Mouse (Mus musculus): Measurements from ENCODE around the gene Dvl2. TPM values are rescaled to one million over a fixed set of nuclear protein-coding genes. Genes with fewer than 3 reads are reported as not detected.

Gene Dvl2
- polyA plus RNA-seq, 1 experiment from 2014 or later, result 43.2 TPM

- Histone ChIP-seq H3K4me3 (replicated peaks) (no peak overlapping the region; the same call in 1 of the 2 replicates), H3K4me1 (peaks cover 61% of the 10 kb centered on the region), H3K9me3 (replicated peaks) (no peaks in the 10 kb centered on the region), H3K36me3 (peaks cover 36% of the 10 kb centered on the region), H3K27ac (no peak overlapping the region), H3K27me3 (no peaks in the 10 kb centered on the region), H3K9ac (no peak overlapping the region), H3K4me2 (no peak overlapping the region)
- ATAC-seq (replicated peaks; ENCODE audit: low FRiP score), result no peak
- WGBS, result 89% methylated on average over 27 of the region's 27 CpGs
Observed at GRCm38 (mm10) chr11:69998567-69999491, 1.6 kb upstream of the Dvl2 start.

- H3K4me3 ChIP-seq (replicated peaks), result peak overlapping the region; percentile 88; the same call in 1 of the 2 replicates
- H3K4me1 ChIP-seq, result peaks cover 60% of the 10 kb centered on the region
- WGBS, result 63% methylated on average over 8 of the region's 8 CpGs
- no peaks in the 10 kb centered on the region for H3K27me3 ChIP-seq
- H3K4me2 ChIP-seq, result peak overlapping the region; percentile 81; the same call in 1 of the 2 replicates
- no peak overlapping the region for H3K9ac ChIP-seq
- H3K9me3 ChIP-seq (replicated peaks), result no peaks in the 10 kb centered on the region
- peaks cover 30% of the 10 kb centered on the region for H3K36me3 ChIP-seq
- peak overlapping the region; percentile 99 for H3K27ac ChIP-seq
- ATAC-seq (replicated peaks; ENCODE audit: low FRiP score), result no peak
Observed at GRCm38 (mm10) chr11:69999666-70000065, 729 bp upstream of the Dvl2 start.

GRCm38 (mm10) chr11:70001159-70001558 is 764 bp downstream of the Dvl2 start:
- peaks cover 58% of the 10 kb centered on the region for H3K4me1 ChIP-seq
- peak overlapping the region; percentile 88 for H3K4me3 ChIP-seq (replicated peaks)
- ATAC-seq (replicated peaks; ENCODE audit: low FRiP score), result no peak
- H3K36me3 ChIP-seq, result peaks cover 43% of the 10 kb centered on the region
- H3K9me3 ChIP-seq (replicated peaks), result no peaks in the 10 kb centered on the region
- no peaks in the 10 kb centered on the region for H3K27me3 ChIP-seq
- peak overlapping the region; percentile 81 for H3K4me2 ChIP-seq
- H3K27ac ChIP-seq, result peak overlapping the region; percentile 99
- WGBS, result 13% methylated on average over 8 of the region's 8 CpGs
- H3K9ac ChIP-seq, result peak overlapping the region; percentile 88

GRCm38 (mm10) chr11:70001865-70002264 is 1.5 kb downstream of the Dvl2 start:
- Histone ChIP-seq H3K9me3 (replicated peaks) (no peaks in the 10 kb centered on the region), H3K4me1 (peaks cover 58% of the 10 kb centered on the region), H3K27me3 (no peaks in the 10 kb centered on the region), H3K36me3 (peaks cover 50% of the 10 kb centered on the region), H3K4me3 (replicated peaks) (peak overlapping the region; percentile 88), H3K9ac (peak overlapping the region; percentile 88; the same call in 1 of the 2 replicates), H3K4me2 (peak overlapping the region; percentile 81), H3K27ac (no peak overlapping the region)
- ATAC-seq (replicated peaks; ENCODE audit: low FRiP score), result no peak

- H3K4me2 ChIP-seq, result peak overlapping the region; percentile 81
- H3K4me1 ChIP-seq, result peaks cover 55% of the 10 kb centered on the region
- ATAC-seq (replicated peaks; ENCODE audit: low FRiP score), result no peak
- peaks cover 56% of the 10 kb centered on the region for H3K36me3 ChIP-seq
- no peaks in the 10 kb centered on the region for H3K27me3 ChIP-seq
- no peak overlapping the region for H3K27ac ChIP-seq
- no peaks in the 10 kb centered on the region for H3K9me3 ChIP-seq (replicated peaks)
- WGBS, result 90% methylated on average over 2 of the region's 2 CpGs
- peak overlapping the region; percentile 88; the same call in 1 of the 2 replicates for H3K4me3 ChIP-seq (replicated peaks)
- H3K9ac ChIP-seq, result no peak overlapping the region
Observed at GRCm38 (mm10) chr11:70002471-70002870, 2.1 kb downstream of the Dvl2 start.

GRCm38 (mm10) chr11:70005521-70005920 is 5.1 kb downstream of the Dvl2 start:
- Histone ChIP-seq H3K4me3 (replicated peaks) (no peak overlapping the region; the same call in 1 of the 2 replicates), H3K4me2 (no peak overlapping the region), H3K4me1 (peaks cover 30% of the 10 kb centered on the region), H3K36me3 (peaks cover 61% of the 10 kb centered on the region), H3K9ac (no peak overlapping the region), H3K27me3 (no peaks in the 10 kb centered on the region), H3K27ac (no peak overlapping the region), H3K9me3 (replicated peaks) (no peaks in the 10 kb centered on the region)
- ATAC-seq (replicated peaks; ENCODE audit: low FRiP score), result no peak
- WGBS, result 64% methylated on average over 5 of the region's 5 CpGs

- H3K36me3 ChIP-seq, result peaks cover 90% of the 10 kb centered on the region
- no peak overlapping the region for H3K4me2 ChIP-seq
- no peak overlapping the region for H3K4me3 ChIP-seq (replicated peaks)
- no peaks in the 10 kb centered on the region for H3K27me3 ChIP-seq
- ATAC-seq (replicated peaks; ENCODE audit: low FRiP score), result no peak
- H3K9ac ChIP-seq, result no peak overlapping the region
- H3K9me3 ChIP-seq (replicated peaks), result no peaks in the 10 kb centered on the region
- whole genome bisulfite sequencing, result 78% methylated on average over 6 of the region's 6 CpGs
- H3K4me1 ChIP-seq, result peaks cover 16% of the 10 kb centered on the region
- H3K27ac ChIP-seq, result no peak overlapping the region
Observed at GRCm38 (mm10) chr11:70010033-70010432, 9.6 kb downstream of the Dvl2 start.

- Histone ChIP-seq H3K4me1 (peaks cover 20% of the 10 kb centered on the region), H3K9ac (no peak overlapping the region), H3K36me3 (peaks cover 85% of the 10 kb centered on the region), H3K4me3 (replicated peaks) (no peak overlapping the region), H3K27me3 (no peaks in the 10 kb centered on the region), H3K4me2 (no peak overlapping the region), H3K9me3 (replicated peaks) (no peaks in the 10 kb centered on the region), H3K27ac (no peak overlapping the region)
- no peak for ATAC-seq (replicated peaks; ENCODE audit: low FRiP score)
- WGBS, result 82% methylated on average over 12 of the region's 12 CpGs
Observed at GRCm38 (mm10) chr11:70010548-70010947, 10.2 kb downstream of the Dvl2 start.

GRCm38 (mm10) chr11:70010961-70011360 is 10.6 kb downstream of the Dvl2 start:
- WGBS, result 86% methylated on average over 10 of the region's 10 CpGs
- Histone ChIP-seq H3K27ac (no peak overlapping the region), H3K9ac (no peak overlapping the region), H3K9me3 (replicated peaks) (no peaks in the 10 kb centered on the region), H3K4me3 (replicated peaks) (no peak overlapping the region), H3K27me3 (no peaks in the 10 kb centered on the region), H3K4me1 (peaks cover 22% of the 10 kb centered on the region), H3K36me3 (peaks cover 81% of the 10 kb centered on the region), H3K4me2 (no peak overlapping the region)
- ATAC-seq (replicated peaks; ENCODE audit: low FRiP score), result no peak

- H3K9ac ChIP-seq, result no peak overlapping the region
- H3K4me1 ChIP-seq, result peaks cover 36% of the 10 kb centered on the region
- no peaks in the 10 kb centered on the region for H3K9me3 ChIP-seq (replicated peaks)
- H3K27ac ChIP-seq, result no peak overlapping the region
- peaks cover 62% of the 10 kb centered on the region for H3K36me3 ChIP-seq
- no peak for ATAC-seq (replicated peaks; ENCODE audit: low FRiP score)
- WGBS, result 87% methylated on average over 9 of the region's 9 CpGs
- H3K4me2 ChIP-seq, result no peak overlapping the region
- H3K27me3 ChIP-seq, result no peaks in the 10 kb centered on the region
- H3K4me3 ChIP-seq (replicated peaks), result no peak overlapping the region
Observed at GRCm38 (mm10) chr11:70012931-70013330, 12.5 kb downstream of the Dvl2 start.

- H3K4me3 ChIP-seq (replicated peaks), result no peak overlapping the region
- peaks cover 57% of the 10 kb centered on the region for H3K36me3 ChIP-seq
- H3K27ac ChIP-seq, result no peak overlapping the region
- H3K9ac ChIP-seq, result no peak overlapping the region
- H3K9me3 ChIP-seq (replicated peaks), result no peaks in the 10 kb centered on the region
- 91% methylated on average over 3 of the region's 3 CpGs for WGBS
- no peak overlapping the region for H3K4me2 ChIP-seq
- no peak for ATAC-seq (replicated peaks; ENCODE audit: low FRiP score)
- peaks cover 39% of the 10 kb centered on the region for H3K4me1 ChIP-seq
- H3K27me3 ChIP-seq, result no peaks in the 10 kb centered on the region
Observed at GRCm38 (mm10) chr11:70013408-70013807, 13.0 kb downstream of the Dvl2 start.

- peak overlapping the region; percentile 91 for H3K4me2 ChIP-seq
- no peak overlapping the region for H3K9ac ChIP-seq
- peaks cover 45% of the 10 kb centered on the region for H3K4me1 ChIP-seq
- peak overlapping the region; percentile 82 for H3K27ac ChIP-seq
- no peaks in the 10 kb centered on the region for H3K27me3 ChIP-seq
- H3K9me3 ChIP-seq (replicated peaks), result no peaks in the 10 kb centered on the region
- ATAC-seq (replicated peaks; ENCODE audit: low FRiP score), result no peak
- peak overlapping the region; percentile 65; the same call in 1 of the 2 replicates for H3K4me3 ChIP-seq (replicated peaks)
- 47% methylated on average over 5 of the region's 5 CpGs for WGBS
- H3K36me3 ChIP-seq, result peaks cover 50% of the 10 kb centered on the region
Observed at GRCm38 (mm10) chr11:70014051-70014450, 13.7 kb downstream of the Dvl2 start.
